Mouse (Mus musculus) inflammation-experienced regulatory T-cells, adult 6 months (primary cell): ENCODE measurements around the gene Eps8l3. TPM values are rescaled to one million over a fixed set of nuclear protein-coding genes. Genes with fewer than 3 reads are reported as not detected.

Experiments
- polyA plus RNA-seq, 3 experiments: library from polyadenylated mRNA; unstranded; fragments of 100-300 nt; shearing (Covaris generic); gene quantifications; one replicate each; pipeline ENCODE4 v1.2.1; 2017

The Eps8l3 gene
- polyA plus RNA-seq, 3 experiments from 2014 or later: not detected

Other genes starting within 250 kb of the Eps8l3 start
- gene Gm10961, start 245.9 kb upstream of the Eps8l3 start, polyA plus RNA-seq: not detected
- 10 to 100 TPM; 11.1 to 20.6 (median 15.6) TPM for gene Strip1, start 245.5 kb upstream of the Eps8l3 start, polyA plus RNA-seq
- 10 to 100 TPM; 17.5 to 22.8 (median 19.6) TPM for gene Ahcyl1, start 180.7 kb upstream of the Eps8l3 start, polyA plus RNA-seq
- gene Csf1, start 116.8 kb upstream of the Eps8l3 start, polyA plus RNA-seq: 10 to 100 TPM; 15.5 to 53.7 (median 20.5) TPM
- gene Gstm5, start 18.6 kb downstream of the Eps8l3 start, polyA plus RNA-seq: 1 to 10 TPM in 1 of 3 experiments, not detected in 2; 1.4 TPM
- gene Gstm7, start 54.6 kb downstream of the Eps8l3 start, polyA plus RNA-seq: 1 to 10 TPM in 1 of 3 experiments, not detected in 2; 1.5 TPM
- not detected for gene Gstm6, start 66.5 kb downstream of the Eps8l3 start, polyA plus RNA-seq
- not detected for gene Gstm3, start 92.1 kb downstream of the Eps8l3 start, polyA plus RNA-seq
- not detected for gene Gstm2, start 109.2 kb downstream of the Eps8l3 start, polyA plus RNA-seq
- 1 to 10 TPM; 1.1 to 2.7 (median 1.4) TPM for gene Gstm1, start 140.7 kb downstream of the Eps8l3 start, polyA plus RNA-seq
- gene Gstm4, start 167.7 kb downstream of the Eps8l3 start, polyA plus RNA-seq: 1 to 10 TPM; 3.1 to 5.5 (median 5.0) TPM
- gene Ampd2, start 209.4 kb downstream of the Eps8l3 start, polyA plus RNA-seq: 10 to 100 TPM; 15.6 to 26.4 (median 18.1) TPM
- not detected for gene Gnat2, start 215.6 kb downstream of the Eps8l3 start, polyA plus RNA-seq